In the genomic region with DNA sequence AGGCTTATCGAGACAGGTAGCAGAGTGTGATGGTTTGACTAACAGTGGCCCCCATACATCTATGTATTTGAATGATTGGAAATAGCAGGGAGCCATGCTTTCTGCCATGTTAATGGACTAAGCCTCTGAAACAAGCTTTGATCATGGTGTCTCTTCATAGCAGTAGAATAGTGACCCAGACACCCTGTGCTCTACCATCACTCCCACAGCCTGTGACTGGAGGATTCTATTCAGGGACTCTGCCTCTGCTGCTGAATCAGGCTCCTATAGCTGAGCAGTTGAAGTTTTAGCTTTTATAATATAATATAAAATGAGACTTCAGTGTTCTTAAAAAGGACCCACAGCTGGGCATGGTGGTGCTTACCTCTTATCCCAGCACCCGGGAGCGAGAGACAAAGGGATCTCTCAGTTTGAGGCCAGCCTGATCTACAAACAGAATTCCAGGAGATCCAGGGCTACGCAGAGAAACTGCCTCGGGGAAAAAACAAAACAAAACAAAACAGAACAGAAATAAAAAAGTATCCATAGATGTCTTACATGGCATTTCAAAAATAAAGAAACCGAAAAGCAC, we compare ENCODE assay signal across 8 mouse cellular contexts. TPM values are rescaled to one million over a fixed set of nuclear protein-coding genes. Genes with fewer than 3 reads are reported as not detected.
DNase-seq lines count a peak whose midpoint lies in the region; ATAC-seq and TF ChIP-seq lines count a peak whose summit lies in the region.

No protein-coding gene starts in this region.

- H3K27me3 ChIP-seq in heart, embryonic 13.5 days (replicated peaks), result no peaks in the 10 kb centered on the region
- H3K27me3 ChIP-seq in E14TG2a.4 (ENCODE audit: insufficient read depth, low read length), result no peaks in the 10 kb centered on the region
- no peaks in the 10 kb centered on the region for H3K27me3 ChIP-seq in forebrain, embryonic 14.5 days (replicated peaks; ENCODE audit: control insufficient read depth, insufficient read depth, low read length)
- H3K27me3 ChIP-seq in liver, embryonic 14.5 days (ENCODE audit: control insufficient read depth, insufficient read depth, low read length), result no peaks in the 10 kb centered on the region

- no peak for TF ChIP-seq EP300 in liver, embryonic 14.5 days (IDR thresholded peaks at IDR 0.05; ENCODE audit: low read depth)

- H3K36me3 ChIP-seq in heart, embryonic 13.5 days, result peaks cover 30% of the 10 kb centered on the region
- peaks cover 13% of the 10 kb centered on the region for H3K36me3 ChIP-seq in E14TG2a.4 (ENCODE audit: insufficient read depth, low read length)
- H3K36me3 ChIP-seq in forebrain, embryonic 14.5 days (ENCODE audit: control insufficient read depth, insufficient read depth, low read length), result peaks cover 21% of the 10 kb centered on the region
- no peaks in the 10 kb centered on the region; the same call in 1 of the 2 replicates for H3K36me3 ChIP-seq in liver, embryonic 14.5 days (replicated peaks; ENCODE audit: control insufficient read depth, insufficient read depth, low read depth)

- peak overlapping the region; percentile 84 for H3K9ac ChIP-seq in heart, embryonic 13.5 days
- H3K9ac ChIP-seq in forebrain, embryonic 14.5 days (ENCODE audit: low read length), result peak overlapping the region; percentile 81
- H3K9ac ChIP-seq in liver, embryonic 14.5 days (replicated peaks), result peak overlapping the region; percentile 81

- WGBS in heart, embryonic 13.5 days, result 17% methylated on average over 6 of the region's 6 CpGs
- 16% methylated on average over 6 of the region's 6 CpGs for WGBS in forebrain, embryonic 14.5 days
- WGBS in liver, embryonic 14.5 days (ENCODE audit: insufficient replicate concordance), result 15% methylated on average over 6 of the region's 6 CpGs

- H3K4me2 ChIP-seq in heart, embryonic 13.5 days, result peak overlapping the region; percentile 77
- H3K4me2 ChIP-seq in forebrain, embryonic 14.5 days (ENCODE audit: low read length), result peak overlapping the region; percentile 73
- peak overlapping the region; percentile 88 for H3K4me2 ChIP-seq in liver, embryonic 14.5 days (ENCODE audit: low read depth)

- TF ChIP-seq CTCF in E14TG2a.4 (conservative IDR thresholded peaks at IDR 0.05; ENCODE audit: low read length), result no peak
- no peak for TF ChIP-seq CTCF in liver, embryonic 14.5 days (IDR thresholded peaks at IDR 0.05; ENCODE audit: low read depth)

- DNase-seq in heart, adult 8-10 months (ENCODE audit: low spot score), result no peak
- no peak for DNase-seq in forebrain, embryonic 14.5 days (ENCODE audit: low spot score)
- no peak for DNase-seq in liver, embryonic 14.5 days (ENCODE audit: low read depth in 3 of 3, low spot score in 3 of 3)
- DNase-seq in left cerebral cortex, adult 8-10 months (ENCODE audit: low spot score in 2 of 2), result no peak
- DNase-seq in adrenal gland, postnatal 4 days (ENCODE audit: low spot score in 2 of 2), result no peak
- no peak for DNase-seq in left cerebral cortex, postnatal 10 days (ENCODE audit: extremely low spot score in 1 of 2, low spot score in 2 of 2)

- no peak overlapping the region for H3K27ac ChIP-seq in heart, embryonic 13.5 days (replicated peaks)
- peak overlapping the region; percentile 35; the same call in 1 of the 2 replicates for H3K27ac ChIP-seq in forebrain, embryonic 14.5 days (ENCODE audit: low read depth, low read length)
- no peak overlapping the region for H3K27ac ChIP-seq in liver, embryonic 14.5 days

- no peak for ATAC-seq in heart, embryonic 13.5 days (ENCODE audit: extremely low read depth, insufficient number of reproducible peaks, low FRiP score, low TSS enrichment)
- ATAC-seq in forebrain, embryonic 14.5 days, result peak; percentile 71
- no peak for ATAC-seq in liver, embryonic 14.5 days (ENCODE audit: insufficient read depth)

- intact Hi-C loops in left cerebral cortex, postnatal 10 days (cut with DNase I), result loop anchor here (10.0 kb wide), 1 partner anchor 121 kb away; a partner anchor contains a TSS

- H3K4me1 ChIP-seq in heart, embryonic 13.5 days, result peaks cover 13% of the 10 kb centered on the region
- H3K4me1 ChIP-seq in E14TG2a.4 (replicated peaks; ENCODE audit: low read depth, low read length), result peaks cover 9% of the 10 kb centered on the region; the same call in 1 of the 2 replicates
- H3K4me1 ChIP-seq in forebrain, embryonic 14.5 days (ENCODE audit: control insufficient read depth, insufficient read depth, low read length), result peaks cover 6% of the 10 kb centered on the region; the same call in 1 of the 2 replicates
- peaks cover 7 to 9% of the 10 kb centered on the region in 2 experiments for H3K4me1 ChIP-seq in liver, embryonic 14.5 days (replicated peaks; ENCODE audit: control insufficient read depth in 2 of 2, insufficient read depth in 2 of 2, low read length in 1 of 2)

- no peaks in the 10 kb centered on the region for H3K9me3 ChIP-seq in heart, embryonic 13.5 days
- H3K9me3 ChIP-seq in E14TG2a.4 (ENCODE audit: low read length), result no peaks in the 10 kb centered on the region
- no peaks in the 10 kb centered on the region for H3K9me3 ChIP-seq in forebrain, embryonic 14.5 days (replicated peaks; ENCODE audit: control insufficient read depth, low read length)
- H3K9me3 ChIP-seq in liver, embryonic 14.5 days (ENCODE audit: control insufficient read depth, low read length), result no peaks in the 10 kb centered on the region

- peak overlapping the region; percentile 72 for H3K4me3 ChIP-seq in heart, embryonic 13.5 days
- H3K4me3 ChIP-seq in E14TG2a.4 (replicated peaks; ENCODE audit: low read length), result peak overlapping the region; percentile 84
- peak overlapping the region; percentile 63 for H3K4me3 ChIP-seq in forebrain, embryonic 14.5 days (ENCODE audit: low read depth, low read length)
- peak overlapping the region; percentile 71 to 84 for H3K4me3 ChIP-seq in liver, embryonic 14.5 days (ENCODE audit: insufficient read depth in 1 of 2, low read depth in 2 of 2, low read length in 2 of 2)

RNA-seq across cellular contexts. Expression of a gene that starts 0.5 kb away (rescaled TPM):
- polyA plus RNA-seq in heart, embryonic 13.5 days (2015; fragmentation: Nextera tagmentation; extraction: Ambion mirVana), result 5.9 and 9.1 TPM in 2 replicates
- 1 to 10 TPM; 4.0 to 5.5 (median 4.5) TPM for total RNA-seq in heart, adult 8-10 months (2022)
- 22.8 and 26.7 TPM in 2 replicates for polyA plus RNA-seq in forebrain, embryonic 14.5 days (2014; fragmentation: Nextera tagmentation; extraction: Ambion mirVana)
- polyA plus RNA-seq in liver, embryonic 14.5 days (2012; rRNA removed), result 1.6 and 2.2 TPM in 2 replicates
- polyA plus RNA-seq in liver, embryonic 14.5 days (2014; fragmentation: Nextera tagmentation; extraction: Ambion mirVana), result 2.9 and 3.8 TPM in 2 replicates
- total RNA-seq in left cerebral cortex, adult 8-10 months (2022), result 10 to 100 TPM; 19.7 to 23.1 (median 21.6) TPM
- total RNA-seq in adrenal gland, postnatal 4 days (2021), result 10 to 100 TPM; 12.4 to 12.8 TPM
- total RNA-seq in left cerebral cortex, postnatal 10 days (2021), result 10 to 100 TPM; 18.3 to 19.5 TPM

RNA-seq across cellular contexts. Expression of a gene that starts 21.4 kb away (rescaled TPM):
- 4.5 and 5.4 TPM in 2 replicates for polyA plus RNA-seq in heart, embryonic 13.5 days (2015; fragmentation: Nextera tagmentation; extraction: Ambion mirVana)
- 1 to 10 TPM; 2.8 to 3.9 (median 3.2) TPM for total RNA-seq in heart, adult 8-10 months (2022)
- 6.5 TPM in 2 replicates for polyA plus RNA-seq in forebrain, embryonic 14.5 days (2014; fragmentation: Nextera tagmentation; extraction: Ambion mirVana)
- polyA plus RNA-seq in liver, embryonic 14.5 days (2012; rRNA removed), result 0.28 and 0.36 TPM in 2 replicates
- polyA plus RNA-seq in liver, embryonic 14.5 days (2014; fragmentation: Nextera tagmentation; extraction: Ambion mirVana), result 0.22 and 0.29 TPM in 2 replicates
- total RNA-seq in left cerebral cortex, adult 8-10 months (2022), result 10 to 100 TPM; 11.7 to 12.4 (median 12.1) TPM
- 1 to 10 TPM; 6.0 TPM for total RNA-seq in adrenal gland, postnatal 4 days (2021)
- total RNA-seq in left cerebral cortex, postnatal 10 days (2021), result 1 to 10 TPM; 8.7 to 8.8 TPM

RNA-seq across cellular contexts. Expression of a gene that starts 41.4 kb away (rescaled TPM):
- 3.1 and 3.2 TPM in 2 replicates for polyA plus RNA-seq in heart, embryonic 13.5 days (2015; fragmentation: Nextera tagmentation; extraction: Ambion mirVana)
- under 1 TPM in 2 of 4 experiments, not detected in 2; 0.11 to 0.13 TPM for total RNA-seq in heart, adult 8-10 months (2022)
- polyA plus RNA-seq in forebrain, embryonic 14.5 days (2014; fragmentation: Nextera tagmentation; extraction: Ambion mirVana), result 4.0 and 6.1 TPM in 2 replicates
- polyA plus RNA-seq in liver, embryonic 14.5 days (2012; rRNA removed), result 0.14 and 0.17 TPM in 2 replicates
- polyA plus RNA-seq in liver, embryonic 14.5 days (2014; fragmentation: Nextera tagmentation; extraction: Ambion mirVana), result 0.24 and 0.56 TPM in 2 replicates
- total RNA-seq in left cerebral cortex, adult 8-10 months (2022), result 1 to 10 TPM; 2.7 to 4.8 (median 3.1) TPM
- 1 to 10 TPM; 1.6 to 1.7 TPM for total RNA-seq in adrenal gland, postnatal 4 days (2021)
- total RNA-seq in left cerebral cortex, postnatal 10 days (2021), result 1 to 10 TPM; 4.5 to 4.9 TPM

RNA-seq across cellular contexts. Expression of a gene that starts 51.8 kb away (rescaled TPM):
- 13.0 and 14.9 TPM in 2 replicates for polyA plus RNA-seq in heart, embryonic 13.5 days (2015; fragmentation: Nextera tagmentation; extraction: Ambion mirVana)
- 10 to 100 TPM; 12.7 to 16.9 (median 16.1) TPM for total RNA-seq in heart, adult 8-10 months (2022)
- 31.3 and 40.8 TPM in 2 replicates for polyA plus RNA-seq in forebrain, embryonic 14.5 days (2014; fragmentation: Nextera tagmentation; extraction: Ambion mirVana)
- polyA plus RNA-seq in liver, embryonic 14.5 days (2012; rRNA removed), result 7.7 and 9.3 TPM in 2 replicates
- polyA plus RNA-seq in liver, embryonic 14.5 days (2014; fragmentation: Nextera tagmentation; extraction: Ambion mirVana), result 8.6 and 10.2 TPM in 2 replicates
- total RNA-seq in left cerebral cortex, adult 8-10 months (2022), result 10 to 100 TPM; 48.8 to 63.0 (median 52.7) TPM
- total RNA-seq in adrenal gland, postnatal 4 days (2021), result 10 to 100 TPM; 19.9 to 20.8 TPM
- total RNA-seq in left cerebral cortex, postnatal 10 days (2021), result 10 to 100 TPM; 30.3 to 31.3 TPM
